Mouse (Mus musculus): Measurements from ENCODE around the gene Zfhx3. TPM values are rescaled to one million over a fixed set of nuclear protein-coding genes. Genes with fewer than 3 reads are reported as not detected.

Gene Zfhx3
- polyA plus RNA-seq, 1 experiment from 2014 or later = 22.4 TPM

GRCm38 (mm10) chr8:108024331-108024730, 81.9 kb downstream of the Zfhx3 start:
- Histone ChIP-seq H3K9ac (no peak overlapping the region), H3K36me3 (ENCODE audit: poor library complexity, severe bottlenecking) (no peaks in the 10 kb centered on the region), H3K9me3 (replicated peaks) (no peaks in the 10 kb centered on the region), H3K4me2 (no peak overlapping the region), H3K4me1 (no peaks in the 10 kb centered on the region), H3K27ac (no peak overlapping the region), H3K27me3 (no peaks in the 10 kb centered on the region), H3K4me3 (no peak overlapping the region)
- WGBS = 79% methylated on average over 4 of the region's 4 CpGs
- ATAC-seq = no peak

GRCm38 (mm10) chr8:108025249-108025648, 82.8 kb downstream of the Zfhx3 start:
- 89% methylated on average over 2 of the region's 2 CpGs for WGBS
- Histone ChIP-seq H3K4me3 (no peak overlapping the region), H3K27me3 (no peaks in the 10 kb centered on the region), H3K9me3 (replicated peaks) (no peaks in the 10 kb centered on the region), H3K36me3 (ENCODE audit: poor library complexity, severe bottlenecking) (no peaks in the 10 kb centered on the region), H3K4me2 (no peak overlapping the region), H3K4me1 (no peaks in the 10 kb centered on the region), H3K9ac (no peak overlapping the region), H3K27ac (no peak overlapping the region)
- no peak for ATAC-seq

- no peaks in the 10 kb centered on the region for H3K36me3 ChIP-seq (ENCODE audit: poor library complexity, severe bottlenecking)
- H3K9ac ChIP-seq = no peak overlapping the region
- no peak overlapping the region for H3K27ac ChIP-seq
- WGBS = 78% methylated on average over 11 of the region's 11 CpGs
- 0 out of 2 replicates have a peak overlapping the region, but pooled peaks have one; percentile 18 for H3K4me2 ChIP-seq
- H3K4me3 ChIP-seq = no peak overlapping the region
- no peaks in the 10 kb centered on the region for H3K9me3 ChIP-seq (replicated peaks)
- ATAC-seq = no peak
- no peaks in the 10 kb centered on the region for H3K27me3 ChIP-seq
- no peaks in the 10 kb centered on the region for H3K4me1 ChIP-seq
Measured at GRCm38 (mm10) chr8:108026557-108027440, 84.4 kb downstream of the Zfhx3 start.

GRCm38 (mm10) chr8:108027561-108028025, 85.1 kb downstream of the Zfhx3 start:
- no peak overlapping the region for H3K4me3 ChIP-seq
- H3K9ac ChIP-seq = no peak overlapping the region
- peak overlapping the region; percentile 18; the same call in 1 of the 2 replicates for H3K4me2 ChIP-seq
- H3K9me3 ChIP-seq (replicated peaks) = no peaks in the 10 kb centered on the region
- H3K4me1 ChIP-seq = no peaks in the 10 kb centered on the region
- no peak for ATAC-seq
- H3K27me3 ChIP-seq = no peaks in the 10 kb centered on the region
- H3K27ac ChIP-seq = no peak overlapping the region
- WGBS = 74% methylated on average over 20 of the region's 20 CpGs
- no peaks in the 10 kb centered on the region for H3K36me3 ChIP-seq (ENCODE audit: poor library complexity, severe bottlenecking)

- H3K9ac ChIP-seq = no peak overlapping the region
- no peaks in the 10 kb centered on the region for H3K36me3 ChIP-seq (ENCODE audit: poor library complexity, severe bottlenecking)
- H3K4me1 ChIP-seq = no peaks in the 10 kb centered on the region
- H3K9me3 ChIP-seq (replicated peaks) = no peaks in the 10 kb centered on the region
- WGBS = 53% methylated on average over 8 of the region's 8 CpGs
- ATAC-seq = no peak
- no peaks in the 10 kb centered on the region for H3K27me3 ChIP-seq
- no peak overlapping the region for H3K4me2 ChIP-seq
- H3K27ac ChIP-seq = no peak overlapping the region
- no peak overlapping the region for H3K4me3 ChIP-seq
Measured at GRCm38 (mm10) chr8:108028440-108028839, 86.0 kb downstream of the Zfhx3 start.

GRCm38 (mm10) chr8:108031159-108031558, 88.7 kb downstream of the Zfhx3 start:
- no peak overlapping the region for H3K4me3 ChIP-seq
- no peaks in the 10 kb centered on the region for H3K27me3 ChIP-seq
- H3K4me2 ChIP-seq = no peak overlapping the region
- no peak for ATAC-seq
- no peaks in the 10 kb centered on the region for H3K36me3 ChIP-seq (ENCODE audit: poor library complexity, severe bottlenecking)
- WGBS = 89% methylated on average over 3 of the region's 3 CpGs
- no peak overlapping the region for H3K27ac ChIP-seq
- H3K9ac ChIP-seq = no peak overlapping the region
- no peaks in the 10 kb centered on the region for H3K4me1 ChIP-seq
- H3K9me3 ChIP-seq (replicated peaks) = no peaks in the 10 kb centered on the region

DNA sequence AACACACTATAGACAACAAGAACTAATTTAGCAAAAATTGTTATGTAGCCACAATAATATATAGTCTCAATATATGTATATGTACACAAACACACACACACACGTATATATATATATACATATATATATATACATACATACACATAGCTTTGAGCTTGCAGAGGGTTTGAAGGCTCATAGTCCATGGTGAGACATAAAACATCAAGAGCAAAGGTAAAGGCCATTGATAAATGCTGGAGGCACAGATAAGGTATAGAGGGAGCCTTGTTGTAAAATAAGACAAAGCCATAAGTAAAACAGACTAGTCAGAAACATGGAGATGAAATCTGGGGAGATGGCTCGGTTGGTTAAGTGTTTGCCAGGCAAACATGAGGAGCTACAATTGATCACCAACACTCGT, 91.6 kb downstream of the Zfhx3 start:
- no peaks in the 10 kb centered on the region for H3K27me3 ChIP-seq
- no peaks in the 10 kb centered on the region for H3K4me1 ChIP-seq
- no peak overlapping the region for H3K4me3 ChIP-seq
- no peak overlapping the region for H3K9ac ChIP-seq
- 80% methylated on average over 3 of the region's 3 CpGs for WGBS
- no peak for ATAC-seq
- no peak overlapping the region for H3K4me2 ChIP-seq
- no peaks in the 10 kb centered on the region for H3K9me3 ChIP-seq (replicated peaks)
- no peak overlapping the region for H3K27ac ChIP-seq
- no peaks in the 10 kb centered on the region for H3K36me3 ChIP-seq (ENCODE audit: poor library complexity, severe bottlenecking)

DNA sequence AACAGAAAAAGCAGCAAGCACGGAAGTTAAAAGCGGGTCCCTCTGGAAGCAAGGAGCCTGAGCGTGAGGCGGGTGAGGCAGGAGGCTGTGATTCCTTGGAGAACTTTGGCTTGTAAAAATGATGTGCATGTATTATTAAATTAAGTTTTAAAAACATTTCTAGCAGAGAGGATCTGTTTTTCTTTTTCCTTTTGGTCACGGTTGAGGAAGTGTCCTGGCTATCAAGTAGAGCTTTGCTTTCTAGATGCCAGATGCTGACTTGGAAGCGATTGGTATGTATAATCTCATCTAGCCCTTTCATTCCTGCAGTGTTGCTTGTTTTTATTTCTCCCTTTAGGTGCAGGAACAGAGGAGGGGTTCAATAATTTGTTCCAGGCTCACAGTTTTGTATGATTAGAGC, 92.3 kb downstream of the Zfhx3 start:
- Histone ChIP-seq H3K27ac (no peak overlapping the region), H3K4me2 (no peak overlapping the region), H3K27me3 (no peaks in the 10 kb centered on the region), H3K4me3 (no peak overlapping the region), H3K4me1 (no peaks in the 10 kb centered on the region), H3K9me3 (replicated peaks) (no peaks in the 10 kb centered on the region), H3K9ac (no peak overlapping the region), H3K36me3 (ENCODE audit: poor library complexity, severe bottlenecking) (no peaks in the 10 kb centered on the region)
- 88% methylated on average over 6 of the region's 6 CpGs for WGBS
- no peak for ATAC-seq

DNA sequence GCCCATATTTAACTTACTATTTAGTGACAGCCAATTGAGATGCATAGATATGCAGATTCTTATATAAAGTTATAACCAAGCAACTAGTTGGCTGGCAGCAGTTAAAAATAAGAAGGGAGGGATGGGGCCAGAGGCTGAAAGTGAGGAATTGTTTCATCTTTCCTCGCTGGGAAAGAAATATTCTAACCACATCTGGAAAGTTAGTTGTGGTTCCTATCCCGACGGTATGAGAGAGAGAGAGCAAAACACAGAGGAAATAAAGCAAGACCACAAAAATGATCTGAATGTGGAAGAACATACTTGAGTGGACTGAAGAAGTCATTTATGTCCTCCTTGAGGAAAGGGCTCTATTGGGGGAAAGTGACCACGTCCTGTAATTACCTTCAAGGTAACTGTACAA, 101.2 kb downstream of the Zfhx3 start:
- H3K4me1 ChIP-seq = no peaks in the 10 kb centered on the region
- H3K36me3 ChIP-seq (ENCODE audit: poor library complexity, severe bottlenecking) = no peaks in the 10 kb centered on the region
- H3K4me3 ChIP-seq = no peak overlapping the region
- H3K27me3 ChIP-seq = no peaks in the 10 kb centered on the region
- WGBS = 87% methylated on average over 4 of the region's 4 CpGs
- no peak for ATAC-seq
- H3K9ac ChIP-seq = no peak overlapping the region
- H3K9me3 ChIP-seq (replicated peaks) = no peaks in the 10 kb centered on the region
- H3K27ac ChIP-seq = no peak overlapping the region
- H3K4me2 ChIP-seq = no peak overlapping the region

GRCm38 (mm10) chr8:108044185-108044584, 101.7 kb downstream of the Zfhx3 start:
- no peak for ATAC-seq
- H3K4me1 ChIP-seq = no peaks in the 10 kb centered on the region
- H3K4me3 ChIP-seq = no peak overlapping the region
- H3K36me3 ChIP-seq (ENCODE audit: poor library complexity, severe bottlenecking) = no peaks in the 10 kb centered on the region
- no peaks in the 10 kb centered on the region for H3K27me3 ChIP-seq
- WGBS = 70% methylated on average over 3 of the region's 3 CpGs
- H3K27ac ChIP-seq = no peak overlapping the region
- no peak overlapping the region for H3K4me2 ChIP-seq
- H3K9me3 ChIP-seq (replicated peaks) = no peaks in the 10 kb centered on the region
- H3K9ac ChIP-seq = no peak overlapping the region

- no peaks in the 10 kb centered on the region for H3K27me3 ChIP-seq
- H3K4me2 ChIP-seq = no peak overlapping the region
- no peak overlapping the region for H3K27ac ChIP-seq
- no peaks in the 10 kb centered on the region; the same call in 1 of the 2 replicates for H3K4me1 ChIP-seq
- H3K4me3 ChIP-seq = no peak overlapping the region
- no peak overlapping the region for H3K9ac ChIP-seq
- WGBS = 40% methylated on average over 5 of the region's 5 CpGs
- ATAC-seq = no peak
- no peaks in the 10 kb centered on the region for H3K36me3 ChIP-seq (ENCODE audit: poor library complexity, severe bottlenecking)
- no peaks in the 10 kb centered on the region for H3K9me3 ChIP-seq (replicated peaks)
Measured at GRCm38 (mm10) chr8:108056241-108056640, 113.8 kb downstream of the Zfhx3 start.

DNA sequence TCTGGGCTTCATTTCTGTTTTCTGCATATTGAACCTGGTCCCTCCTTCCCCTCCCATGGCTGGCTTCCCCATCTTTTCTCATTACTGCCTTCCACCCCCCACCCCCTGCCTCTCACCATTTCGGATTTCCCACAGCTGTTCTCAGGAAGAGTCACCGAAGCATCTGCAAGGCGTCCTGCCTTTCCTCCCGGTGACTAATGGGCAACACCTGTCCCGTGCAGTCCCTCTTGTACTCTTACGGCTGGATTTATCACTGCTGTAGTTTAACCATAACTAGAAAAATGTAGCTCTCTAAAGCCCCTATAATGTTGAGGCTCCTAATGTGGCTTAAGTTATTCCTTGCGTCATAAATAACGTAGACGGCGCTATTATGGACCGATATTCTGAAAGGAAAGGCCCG, 119.5 kb downstream of the Zfhx3 start:
- 92% methylated on average over 12 of the region's 12 CpGs for WGBS
- H3K9ac ChIP-seq = no peak overlapping the region
- no peaks in the 10 kb centered on the region for H3K36me3 ChIP-seq (ENCODE audit: poor library complexity, severe bottlenecking)
- no peak overlapping the region for H3K4me3 ChIP-seq
- H3K4me1 ChIP-seq = no peaks in the 10 kb centered on the region
- H3K27me3 ChIP-seq = no peaks in the 10 kb centered on the region
- no peak for ATAC-seq
- H3K4me2 ChIP-seq = no peak overlapping the region
- no peak overlapping the region for H3K27ac ChIP-seq
- no peaks in the 10 kb centered on the region for H3K9me3 ChIP-seq (replicated peaks)

GRCm38 (mm10) chr8:108067111-108067510, 124.7 kb downstream of the Zfhx3 start:
- Histone ChIP-seq H3K4me2 (no peak overlapping the region), H3K27ac (no peak overlapping the region), H3K4me1 (no peaks in the 10 kb centered on the region), H3K4me3 (no peak overlapping the region), H3K9ac (no peak overlapping the region), H3K27me3 (no peaks in the 10 kb centered on the region), H3K36me3 (ENCODE audit: poor library complexity, severe bottlenecking) (no peaks in the 10 kb centered on the region), H3K9me3 (replicated peaks) (no peaks in the 10 kb centered on the region)
- ATAC-seq = no peak
- 91% methylated on average over 6 of the region's 6 CpGs for WGBS

All from forebrain, embryonic 13.5 days (tissue).